Mouse (Mus musculus) liver, postnatal 0 days (tissue): ENCODE data around the gene Rgl1. TPM values are rescaled to one million over a fixed set of nuclear protein-coding genes. Genes with fewer than 3 reads are reported as not detected.

Experiments used
- ATAC-seq: fragments of 200-750 bp; cut with Nextera tagmentation; 2 replicates; pipeline ENCODE4 v1.8.0; 2017; ENCODE audit warnings: mild to moderate bottlenecking, moderate library complexity
- DNase-seq: peaks from one replicate; pipeline ENCODE4 v3.0.0-alpha.2; 2016
- H3K27ac ChIP-seq: fragments of 300-500 bp; sonication (generic); 2 replicates; pipeline ENCODE4 v1.5.1; 2014; ENCODE audit warnings: antibody characterized with exemption, moderate library complexity, mild to moderate bottlenecking, low read depth
- H3K27me3 ChIP-seq: fragments of 300-500 bp; sonication (generic); 2 replicates; pipeline ENCODE4 v1.6.1; 2014; ENCODE audit warnings: low read length, control low read depth, mixed read lengths; ENCODE audit not compliant: insufficient read depth
- H3K36me3 ChIP-seq: fragments of 300-500 bp; sonication (generic); replicated peaks from 2 replicates; pipeline ENCODE4 v1.6.1; 2014; ENCODE audit warnings: mild to moderate bottlenecking, control low read depth, low read length, moderate library complexity, mixed read lengths; ENCODE audit not compliant: insufficient read depth
- H3K4me1 ChIP-seq: fragments of 300-500 bp; sonication (generic); 2 replicates; pipeline ENCODE4 v1.6.1; 2014; ENCODE audit warnings: antibody characterized with exemption, mild to moderate bottlenecking, control low read depth; ENCODE audit not compliant: insufficient read depth
- H3K4me2 ChIP-seq: fragments of 300-500 bp; sonication (generic); 2 replicates; pipeline ENCODE4 v1.6.1; 2014; ENCODE audit warnings: low read depth, mild to moderate bottlenecking, low read length, moderate library complexity, mixed read lengths
- H3K4me3 ChIP-seq: fragments of 300-500 bp; sonication (generic); 2 replicates; pipeline ENCODE4 v1.5.1; 2014; ENCODE audit warnings: low read depth, low read length
- H3K9ac ChIP-seq: fragments of 300-500 bp; sonication (generic); replicated peaks from 2 replicates; pipeline ENCODE4 v1.6.1; 2014; ENCODE audit warnings: mild to moderate bottlenecking, moderate library complexity
- H3K9me3 ChIP-seq: fragments of 300-500 bp; sonication (generic); 2 replicates; pipeline ENCODE4 v1.6.1; 2016; ENCODE audit warnings: mild to moderate bottlenecking, control low read depth, low read length, mixed read lengths
- CTCF ChIP-seq: sonication (generic); IDR thresholded peaks from 2 replicates; pipeline ENCODE4 v1.5.1; 2016; ENCODE audit warnings: antibody characterized with exemption, low read depth
- EP300 ChIP-seq: IDR thresholded peaks from 2 replicates; pipeline ENCODE4 v1.6.1; 2016; ENCODE audit warnings: antibody characterized with exemption, low read depth, mild to moderate bottlenecking
- WGBS: fragments of 180-500 bp; shearing (Covaris S2); extraction: QIAGEN DNeasy Blood & Tissue Kit; methylation state at CpG from one replicate; pipeline ENCODE4 v1.1.7; 2014; ENCODE audit not compliant: insufficient replicate concordance; 5-methylcytosine and 5-hydroxymethylcytosine counted together
- polyA plus RNA-seq: library from polyadenylated mRNA; unstranded; fragments of >200 nt; fragmentation: Nextera tagmentation; extraction: Ambion mirVana; gene quantifications from 2 replicates; pipeline ENCODE4 v1.2.1, GENCODE M21; 2015

Rgl1 gene
- polyA plus RNA-seq, 1 experiment from 2014 or later, result 16.2 TPM

DNA sequence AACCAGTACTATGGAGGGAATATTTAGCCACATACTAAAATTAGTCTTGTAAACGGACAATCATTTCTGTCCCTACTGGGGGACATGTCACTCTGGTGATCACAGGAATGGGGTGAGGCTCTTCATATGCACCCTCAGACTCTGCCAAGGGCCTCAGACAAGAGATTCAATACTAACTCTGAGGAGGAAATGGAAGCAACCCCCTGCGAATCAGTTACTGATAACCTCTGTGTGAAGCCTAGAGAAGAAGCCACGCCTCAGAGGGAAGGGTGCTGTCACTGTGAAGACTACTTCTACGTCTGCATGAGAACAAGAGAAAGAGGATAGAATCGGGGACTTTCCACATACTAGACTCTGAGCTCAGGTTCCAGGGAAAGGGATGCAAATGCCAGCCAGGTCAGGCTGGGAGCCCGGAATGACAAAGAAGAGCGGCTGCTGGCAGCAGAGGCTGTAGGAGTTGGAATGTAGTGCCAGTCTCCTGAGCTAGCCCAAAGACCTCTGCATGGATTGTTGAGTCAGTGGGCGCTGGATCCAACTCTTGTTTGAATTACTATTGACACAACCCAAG lies 29.6 kb upstream of the Rgl1 start:
- Histone ChIP-seq H3K9me3 (no peaks in the 10 kb centered on the region), H3K9ac (no peak overlapping the region), H3K4me2 (no peak overlapping the region), H3K36me3 (no peaks in the 10 kb centered on the region), H3K4me1 (peaks cover 10% of the 10 kb centered on the region), H3K4me3 (no peak overlapping the region), H3K27me3 (no peaks in the 10 kb centered on the region), H3K27ac (no peak overlapping the region)
- 48% methylated on average over 8 of the region's 8 CpGs for WGBS
- TF ChIP-seq CTCF (no peak), EP300 (no peak)
- DNase-seq (no peak), ATAC-seq (no peak)

DNA sequence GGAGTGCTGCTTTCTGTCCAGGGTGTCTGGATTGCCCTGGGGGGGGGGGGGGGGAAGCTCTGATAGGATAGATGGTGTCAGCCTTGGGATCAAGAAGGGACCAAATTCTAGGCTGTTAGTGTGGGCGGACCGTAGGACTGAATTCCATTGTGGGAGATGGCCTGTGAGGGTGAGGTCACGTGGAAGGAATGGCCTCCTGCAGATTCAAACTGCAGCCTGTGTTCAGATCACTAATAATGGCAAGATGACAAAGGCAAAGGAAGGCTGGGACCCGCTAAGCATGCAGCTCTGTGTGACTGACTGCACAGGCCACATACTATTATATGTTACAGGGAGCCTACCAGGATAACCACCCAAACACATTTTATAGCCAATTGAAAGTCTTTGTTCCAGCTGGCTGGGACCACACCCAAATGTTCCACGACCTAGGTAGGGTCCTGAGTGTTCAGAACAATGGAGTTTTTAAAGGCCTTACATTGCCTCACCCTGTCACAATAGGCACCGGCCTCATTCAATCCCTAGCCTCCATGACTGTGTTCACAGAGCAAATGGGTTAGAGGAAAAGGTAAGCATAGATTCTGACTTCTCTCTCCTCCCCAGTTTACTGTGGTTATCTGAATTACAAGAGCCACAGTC lies 27.5 kb upstream of the Rgl1 start:
- Histone ChIP-seq H3K9ac (no peak overlapping the region), H3K4me3 (no peak overlapping the region), H3K27ac (no peak overlapping the region), H3K9me3 (no peaks in the 10 kb centered on the region), H3K4me2 (no peak overlapping the region), H3K27me3 (no peaks in the 10 kb centered on the region), H3K36me3 (no peaks in the 10 kb centered on the region), H3K4me1 (peaks cover 11% of the 10 kb centered on the region)
- TF ChIP-seq CTCF, result no peak
- TF ChIP-seq EP300, result no peak
- 71% methylated on average over 6 of the region's 6 CpGs for WGBS
- ATAC-seq (no peak), DNase-seq (no peak)

DNA sequence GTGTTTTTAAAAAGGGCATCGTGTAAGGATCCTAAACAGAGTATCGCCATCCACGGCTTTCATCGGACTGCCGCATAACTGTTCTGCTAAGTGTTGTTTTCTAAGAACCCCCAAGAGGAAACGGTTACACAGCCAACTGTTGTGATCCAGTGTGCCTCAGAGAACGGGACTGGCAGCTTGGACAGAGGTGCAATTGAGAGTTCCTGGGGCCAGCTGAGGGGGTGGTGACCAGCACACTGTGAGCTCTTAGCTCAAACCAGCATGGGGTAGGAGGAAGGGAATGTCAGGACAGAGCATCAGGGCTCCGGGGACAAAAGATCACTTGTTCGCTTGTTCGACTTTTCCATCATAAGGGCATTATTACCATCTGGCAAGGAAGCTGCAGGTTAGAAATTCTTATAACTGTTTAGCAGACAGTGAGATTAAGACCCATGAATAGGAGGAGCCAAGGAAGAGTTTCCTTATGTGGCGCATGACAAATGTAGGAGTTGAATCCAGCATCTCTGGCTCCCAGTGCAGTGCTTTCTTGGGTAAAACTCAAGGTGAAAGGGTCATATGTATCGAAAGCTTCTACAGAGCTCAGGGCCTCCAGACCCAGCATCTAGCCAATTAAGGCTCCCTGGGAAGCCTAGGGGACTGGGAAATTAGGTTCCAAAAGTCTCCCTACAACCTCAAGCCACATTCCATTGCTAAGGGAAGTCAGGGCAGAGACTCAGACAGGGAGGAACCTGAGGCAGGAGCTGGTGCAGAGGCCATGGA lies 26.8 kb upstream of the Rgl1 start:
- DNase-seq (no peak), ATAC-seq (no peak)
- H3K27me3 ChIP-seq, result no peaks in the 10 kb centered on the region
- no peaks in the 10 kb centered on the region for H3K36me3 ChIP-seq
- no peak overlapping the region for H3K4me3 ChIP-seq
- no peaks in the 10 kb centered on the region for H3K9me3 ChIP-seq
- peaks cover 15% of the 10 kb centered on the region for H3K4me1 ChIP-seq
- H3K27ac ChIP-seq, result no peak overlapping the region
- H3K4me2 ChIP-seq, result no peak overlapping the region
- 75% methylated on average over 12 of the region's 12 CpGs for WGBS
- H3K9ac ChIP-seq, result no peak overlapping the region
- TF ChIP-seq CTCF (no peak), EP300 (no peak)

DNA sequence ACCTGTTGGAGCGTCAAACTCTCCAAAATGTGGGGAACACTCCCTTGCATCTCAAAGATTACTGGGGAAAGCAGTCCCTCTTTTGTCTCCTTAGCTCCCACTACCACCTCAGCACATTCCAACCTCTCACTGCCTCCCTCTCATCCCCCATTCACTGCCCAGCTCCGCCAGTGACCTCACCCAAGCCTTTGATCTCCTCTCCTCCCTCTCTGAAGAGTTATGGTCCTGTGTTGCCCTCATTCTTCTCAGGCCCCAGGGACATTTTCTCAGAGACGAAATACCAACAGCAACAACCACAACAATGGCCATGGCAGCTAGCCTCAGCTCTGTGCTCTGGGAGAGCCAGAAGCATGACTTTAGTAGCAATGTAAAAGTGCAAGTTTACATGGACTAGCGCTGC lies 25.1 kb upstream of the Rgl1 start:
- ATAC-seq, result no peak

DNA sequence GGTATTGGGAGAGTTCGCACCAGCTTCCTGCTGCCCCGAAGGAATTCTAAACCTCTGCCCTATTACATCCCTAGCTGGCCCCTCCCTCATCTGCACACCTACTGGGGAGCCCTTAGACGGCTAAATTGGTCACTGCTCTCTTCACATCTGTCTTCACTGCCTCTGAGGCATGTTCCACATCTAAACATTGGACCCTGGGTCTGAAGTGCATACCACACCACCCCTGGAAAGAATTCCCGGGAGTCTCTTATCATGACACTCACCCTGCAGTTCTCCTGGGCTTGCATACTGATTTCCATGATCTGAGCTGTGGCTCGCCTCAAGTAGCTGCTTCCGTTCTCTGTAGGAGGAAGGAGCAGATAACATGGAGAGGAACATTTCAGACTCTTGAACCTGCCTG lies 24.7 kb upstream of the Rgl1 start:
- H3K4me3 ChIP-seq, result no peak overlapping the region
- no peaks in the 10 kb centered on the region for H3K27me3 ChIP-seq
- H3K4me1 ChIP-seq, result peaks cover 18% of the 10 kb centered on the region
- no peaks in the 10 kb centered on the region for H3K9me3 ChIP-seq
- DNase-seq (no peak), ATAC-seq (peak; percentile 33; the same call in 1 of the 2 replicates)
- H3K36me3 ChIP-seq, result no peaks in the 10 kb centered on the region
- H3K4me2 ChIP-seq, result no peak overlapping the region
- TF ChIP-seq EP300 (no peak), CTCF (no peak)
- WGBS, result 16% methylated on average over 6 of the region's 6 CpGs
- H3K27ac ChIP-seq, result no peak overlapping the region
- H3K9ac ChIP-seq, result no peak overlapping the region

More for the DNA sequence above, 25.1 kb upstream of the Rgl1 start:
- no peak overlapping the region for H3K4me2 ChIP-seq
- H3K27me3 ChIP-seq, result no peaks in the 10 kb centered on the region
- no peak overlapping the region for H3K4me3 ChIP-seq
- H3K4me1 ChIP-seq, result peaks cover 21% of the 10 kb centered on the region
- TF ChIP-seq CTCF (no peak), EP300 (no peak)
- H3K9ac ChIP-seq, result no peak overlapping the region
- WGBS, result 54% methylated on average over 4 of the region's 4 CpGs
- H3K27ac ChIP-seq, result no peak overlapping the region
- no peaks in the 10 kb centered on the region for H3K9me3 ChIP-seq
- H3K36me3 ChIP-seq, result no peaks in the 10 kb centered on the region
- no peak for DNase-seq

DNA sequence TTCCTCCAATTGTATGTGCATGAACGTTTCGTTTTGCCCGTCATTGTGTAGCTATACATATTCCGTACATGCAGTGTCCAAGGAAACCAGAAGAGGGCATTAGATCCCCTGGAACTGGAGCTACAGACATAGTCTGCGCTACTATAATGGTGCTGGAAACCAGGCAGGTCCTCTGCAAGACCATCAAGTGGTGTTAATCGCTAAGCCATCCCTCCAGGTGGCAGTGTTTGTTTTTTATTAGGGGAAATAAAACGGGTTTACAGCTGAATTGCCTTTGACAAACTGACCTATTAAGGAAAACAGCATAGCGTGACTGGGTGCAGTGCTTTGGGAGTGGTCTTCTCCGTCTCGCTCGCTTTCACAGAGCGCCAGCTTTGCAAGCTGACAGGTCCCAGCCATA lies 24.1 kb upstream of the Rgl1 start:
- Histone ChIP-seq H3K4me1 (peaks cover 15% of the 10 kb centered on the region), H3K27ac (no peak overlapping the region), H3K9ac (no peak overlapping the region), H3K9me3 (no peaks in the 10 kb centered on the region), H3K27me3 (no peaks in the 10 kb centered on the region), H3K4me2 (no peak overlapping the region), H3K36me3 (no peaks in the 10 kb centered on the region), H3K4me3 (no peak overlapping the region)
- DNase-seq (peak; percentile 46), ATAC-seq (peak; percentile 70)
- 31% methylated on average over 12 of the region's 12 CpGs for WGBS
- TF ChIP-seq CTCF (peak; percentile 82), EP300 (no peak)
